Mouse (Mus musculus) stomach, postnatal 0 days (tissue): Measurements from ENCODE around the gene Pam16. TPM values are rescaled to one million over a fixed set of nuclear protein-coding genes. Genes with fewer than 3 reads are reported as not detected.
"Not testable (repeated sequence)": the region's sequence is repeated elsewhere in the genome, so short reads cannot be mapped to it uniquely, and the experiment has no call there.

Source experiments
- ATAC-seq: fragments of 200-750 bp; cut with Nextera tagmentation; 2 replicates; pipeline ENCODE4 v1.8.0; 2017; ENCODE audit not compliant: low FRiP score, low TSS enrichment
- DNase-seq: peaks from one replicate; pipeline ENCODE4 v3.0.0-alpha.2; 2016; ENCODE audit warnings: low spot score
- H3K27ac ChIP-seq: fragments of 300-500 bp; sonication (generic); replicated peaks from 2 replicates; pipeline ENCODE4 v1.5.1; 2014; ENCODE audit warnings: mild to moderate bottlenecking, control low read depth
- H3K27me3 ChIP-seq: fragments of 300-500 bp; sonication (generic); 2 replicates; pipeline ENCODE4 v1.6.1; 2014; ENCODE audit warnings: low read length; ENCODE audit not compliant: control insufficient read depth, insufficient read depth
- H3K36me3 ChIP-seq: fragments of 300-500 bp; sonication (generic); 2 replicates; pipeline ENCODE4 v1.6.1; 2014; ENCODE audit warnings: low read length, mixed read lengths; ENCODE audit not compliant: control insufficient read depth, insufficient read depth
- H3K4me1 ChIP-seq: fragments of 300-500 bp; sonication (generic); replicated peaks from 2 replicates; pipeline ENCODE4 v1.6.1; 2014; ENCODE audit warnings: antibody characterized with exemption; ENCODE audit not compliant: control insufficient read depth, insufficient read depth
- H3K4me2 ChIP-seq: fragments of 300-500 bp; sonication (generic); replicated peaks from 2 replicates; pipeline ENCODE4 v1.6.1; 2014; ENCODE audit warnings: low read depth, mild to moderate bottlenecking, control low read depth, moderate library complexity
- H3K4me3 ChIP-seq: fragments of 300-500 bp; sonication (generic); 2 replicates; pipeline ENCODE4 v1.5.1; 2014; ENCODE audit warnings: low read depth, low read length, control low read depth
- H3K9ac ChIP-seq: fragments of 300-500 bp; sonication (generic); 2 replicates; pipeline ENCODE4 v1.6.1; 2014; ENCODE audit warnings: mild to moderate bottlenecking, low read length, control low read depth, mixed read lengths
- H3K9me3 ChIP-seq: fragments of 300-500 bp; sonication (generic); 2 replicates; pipeline ENCODE4 v1.6.1; 2016; ENCODE audit warnings: low read length; ENCODE audit not compliant: control insufficient read depth
- CTCF ChIP-seq: IDR thresholded peaks from 2 replicates; pipeline ENCODE4 v1.5.1; 2016; ENCODE audit warnings: antibody characterized with exemption, low read depth, mild to moderate bottlenecking, moderate library complexity
- EP300 ChIP-seq: optimal IDR thresholded peaks from 2 replicates; pipeline ENCODE3; 2016; ENCODE audit warnings: antibody characterized with exemption
- WGBS: fragments of 180-500 bp; shearing (Covaris S2); extraction: QIAGEN DNeasy Blood & Tissue Kit; methylation state at CpG from one replicate; pipeline ENCODE4 v1.1.7; 2014; 5-methylcytosine and 5-hydroxymethylcytosine counted together
- polyA plus RNA-seq: library from polyadenylated mRNA; unstranded; fragments of >200 nt; fragmentation: Nextera tagmentation; extraction: Ambion mirVana; gene quantifications from 2 replicates; pipeline ENCODE4 v1.2.1, GENCODE M21; 2015

Pam16 gene
- polyA plus RNA-seq, 1 experiment from 2014 or later = 71.9 TPM

DNA sequence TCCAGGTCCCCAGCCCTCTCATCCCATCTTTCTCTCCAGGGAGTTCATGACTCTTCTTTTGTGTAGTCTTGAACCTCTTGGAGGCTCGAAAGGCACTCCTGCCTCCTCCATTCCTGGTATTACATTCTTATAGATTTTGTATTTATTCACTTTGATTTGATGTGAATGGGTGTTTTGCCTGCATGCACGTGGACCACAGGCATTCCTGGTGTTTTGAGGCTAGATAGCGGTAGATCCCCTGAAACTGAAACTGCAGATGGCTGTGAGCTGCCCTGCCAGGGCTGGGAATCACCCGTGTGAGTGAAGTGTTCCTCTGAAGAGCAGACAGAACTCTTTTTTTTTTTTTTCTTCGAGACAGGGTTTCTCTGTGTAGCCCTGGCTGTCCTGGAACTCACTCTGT is 40.4 kb downstream of the Pam16 start:
- WGBS = 81% methylated on average over 5 of the region's 5 CpGs
- Histone ChIP-seq H3K4me1 (peaks cover 3% of the 10 kb centered on the region), H3K27ac (no peak overlapping the region), H3K9ac (no peak overlapping the region), H3K36me3 (no peaks in the 10 kb centered on the region), H3K9me3 (no peaks in the 10 kb centered on the region), H3K27me3 (no peaks in the 10 kb centered on the region), H3K4me2 (no peak overlapping the region), H3K4me3 (no peak overlapping the region)
- TF ChIP-seq EP300 (no peak), CTCF (no peak)
- ATAC-seq (no peak), DNase-seq (no peak)

DNA sequence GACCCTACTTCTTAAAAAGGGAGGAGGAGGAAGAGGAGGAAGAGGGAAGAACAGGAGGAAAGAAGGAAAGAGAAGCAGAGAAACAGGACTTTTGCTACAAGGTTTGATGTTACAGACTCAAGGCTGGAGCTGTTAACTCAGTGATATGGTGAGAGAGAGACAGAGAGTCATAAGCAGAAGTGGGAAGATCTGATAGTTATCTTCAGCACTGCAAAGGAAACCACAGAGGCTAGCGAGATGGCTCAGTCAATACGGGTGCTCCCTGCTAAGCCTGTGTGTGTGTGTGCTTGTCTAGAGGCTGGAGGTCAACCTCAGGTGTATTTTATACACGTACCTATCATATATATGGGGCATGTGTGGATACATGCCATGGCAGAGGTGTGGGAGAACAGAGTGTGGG is 41.0 kb downstream of the Pam16 start:
- WGBS = 74% methylated on average over 3 of the region's 3 CpGs
- H3K4me2 ChIP-seq = no peak overlapping the region
- TF ChIP-seq CTCF = no peak
- TF ChIP-seq EP300 = no peak

DNA sequence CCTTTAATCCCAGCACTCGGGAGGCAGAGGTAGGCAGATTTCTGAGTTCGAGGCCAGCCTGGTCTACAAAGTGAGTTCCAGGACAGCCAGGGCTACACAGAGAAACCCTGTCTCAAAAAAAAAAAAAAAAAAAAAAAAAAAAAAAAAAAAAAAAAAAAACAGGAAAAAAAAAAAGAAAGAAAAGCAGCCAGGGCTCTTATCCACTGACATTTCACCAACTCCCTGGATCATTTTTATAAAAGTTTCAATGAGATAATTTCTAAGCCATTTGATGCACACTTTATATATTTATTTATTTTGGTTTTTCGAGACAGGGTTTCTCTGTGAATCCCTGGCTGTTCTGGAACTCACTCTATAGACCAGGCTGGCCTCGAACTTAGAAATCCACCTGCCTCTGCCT is 43.6 kb downstream of the Pam16 start:
- H3K27ac ChIP-seq, H3K4me2 ChIP-seq, H3K9me3 ChIP-seq, ATAC-seq, H3K9ac ChIP-seq, H3K27me3 ChIP-seq, H3K4me1 ChIP-seq, H3K36me3 ChIP-seq, H3K4me3 ChIP-seq, DNase-seq: not testable (repeated sequence)
- 85% methylated on average over 4 of the region's 4 CpGs for WGBS

More for the DNA sequence above, 41.0 kb downstream of the Pam16 start:
- ATAC-seq (no peak), DNase-seq (no peak)
- Histone ChIP-seq H3K4me1 (peaks cover 3% of the 10 kb centered on the region), H3K27me3 (no peaks in the 10 kb centered on the region), H3K27ac (no peak overlapping the region), H3K36me3 (no peaks in the 10 kb centered on the region), H3K9me3 (no peaks in the 10 kb centered on the region), H3K9ac (no peak overlapping the region), H3K4me3 (no peak overlapping the region)

DNA sequence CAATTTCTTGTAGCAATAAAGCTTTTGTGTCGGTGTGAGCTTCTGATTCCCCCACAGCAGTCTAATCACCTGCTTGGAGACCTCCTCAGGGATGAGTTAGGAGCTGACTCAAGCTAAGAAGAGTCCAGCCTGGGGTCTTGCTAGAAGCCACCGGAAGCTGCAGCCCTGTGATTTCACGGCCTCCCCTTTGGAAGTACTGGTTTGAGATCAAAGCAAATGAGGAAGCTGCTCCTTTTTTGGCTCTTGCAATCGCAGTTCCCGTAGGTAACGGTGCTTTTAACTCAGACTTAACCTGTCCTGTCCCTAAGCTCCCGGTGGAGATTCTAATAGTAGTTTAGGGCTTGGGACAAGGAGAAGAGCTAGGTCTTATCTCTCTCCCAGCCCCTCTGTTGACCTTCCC is 46.2 kb downstream of the Pam16 start:
- 63% methylated on average over 7 of the region's 7 CpGs for WGBS
- no peaks in the 10 kb centered on the region for H3K9me3 ChIP-seq
- no peaks in the 10 kb centered on the region for H3K36me3 ChIP-seq
- no peaks in the 10 kb centered on the region for H3K27me3 ChIP-seq
- TF ChIP-seq EP300 (no peak), CTCF (no peak)
- H3K4me3 ChIP-seq = no peak overlapping the region
- ATAC-seq (no peak), DNase-seq (no peak)
- no peak overlapping the region for H3K27ac ChIP-seq
- H3K4me1 ChIP-seq = no peaks in the 10 kb centered on the region
- H3K4me2 ChIP-seq = no peak overlapping the region
- H3K9ac ChIP-seq = no peak overlapping the region

DNA sequence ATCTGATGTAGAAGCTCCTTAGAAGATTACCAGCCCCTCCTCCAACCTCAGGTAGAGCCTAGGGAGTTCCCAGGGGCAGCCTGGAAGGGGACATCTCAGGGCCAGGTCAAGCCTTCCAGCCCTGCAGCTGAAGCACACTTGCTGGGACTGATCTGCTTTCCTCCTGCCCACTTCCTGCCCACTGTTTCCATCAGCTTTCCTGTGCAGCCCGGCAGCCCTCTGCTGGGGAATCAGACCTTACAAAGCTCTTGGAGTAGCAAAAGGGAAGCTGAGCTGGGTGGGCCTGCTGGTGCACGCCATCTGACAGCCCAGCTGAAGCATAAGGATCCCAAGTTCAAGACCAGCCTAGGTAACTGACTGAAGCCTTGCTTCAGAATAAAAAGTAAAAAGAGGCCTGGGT is 47.9 kb downstream of the Pam16 start:
- H3K4me1 ChIP-seq = no peaks in the 10 kb centered on the region

DNA sequence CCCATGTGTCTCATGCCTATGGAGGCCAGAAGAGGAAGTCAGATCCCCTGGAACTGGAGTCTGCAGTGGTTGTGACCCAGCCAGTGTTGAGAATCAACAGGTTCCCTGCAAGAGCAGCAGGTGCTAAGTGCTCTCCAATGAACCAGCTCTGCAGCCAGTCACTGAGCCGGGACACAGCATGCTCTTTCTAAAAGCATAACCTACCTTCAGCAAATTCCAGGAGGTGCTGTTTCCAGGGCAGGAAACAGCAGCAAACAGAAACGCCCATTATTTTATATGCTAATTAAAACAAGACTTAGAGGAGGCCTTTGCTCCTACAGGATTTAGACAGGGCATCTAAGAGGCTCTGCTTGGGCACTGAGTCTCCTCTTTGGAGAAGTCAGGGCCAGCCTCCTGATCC is 48.8 kb downstream of the Pam16 start:
- Histone ChIP-seq H3K9ac (no peak overlapping the region), H3K36me3 (no peaks in the 10 kb centered on the region), H3K4me3 (no peak overlapping the region), H3K27ac (no peak overlapping the region), H3K9me3 (no peaks in the 10 kb centered on the region), H3K27me3 (no peaks in the 10 kb centered on the region), H3K4me2 (no peak overlapping the region), H3K4me1 (no peaks in the 10 kb centered on the region)
- no peak for TF ChIP-seq EP300
- DNase-seq = no peak
- ATAC-seq = no peak
- 65% methylated on average over 2 of the region's 2 CpGs for WGBS

More for the DNA sequence above, 47.9 kb downstream of the Pam16 start:
- no peaks in the 10 kb centered on the region for H3K27me3 ChIP-seq
- H3K9ac ChIP-seq = no peak overlapping the region
- H3K36me3 ChIP-seq = no peaks in the 10 kb centered on the region
- ATAC-seq (no peak), DNase-seq (no peak)
- no peaks in the 10 kb centered on the region for H3K9me3 ChIP-seq
- H3K4me3 ChIP-seq = no peak overlapping the region
- no peak overlapping the region for H3K4me2 ChIP-seq
- 50% methylated on average over 2 of the region's 2 CpGs for WGBS
- TF ChIP-seq CTCF (no peak), EP300 (no peak)
- H3K27ac ChIP-seq = no peak overlapping the region
